Mouse (Mus musculus): ENCODE data around the gene Extl1. TPM values are rescaled to one million over a fixed set of nuclear protein-coding genes. Genes with fewer than 3 reads are reported as not detected.

Gene Extl1
- total and polyA plus RNA-seq, 3 experiments, result 0.05 TPM; not detected in 2

DNA sequence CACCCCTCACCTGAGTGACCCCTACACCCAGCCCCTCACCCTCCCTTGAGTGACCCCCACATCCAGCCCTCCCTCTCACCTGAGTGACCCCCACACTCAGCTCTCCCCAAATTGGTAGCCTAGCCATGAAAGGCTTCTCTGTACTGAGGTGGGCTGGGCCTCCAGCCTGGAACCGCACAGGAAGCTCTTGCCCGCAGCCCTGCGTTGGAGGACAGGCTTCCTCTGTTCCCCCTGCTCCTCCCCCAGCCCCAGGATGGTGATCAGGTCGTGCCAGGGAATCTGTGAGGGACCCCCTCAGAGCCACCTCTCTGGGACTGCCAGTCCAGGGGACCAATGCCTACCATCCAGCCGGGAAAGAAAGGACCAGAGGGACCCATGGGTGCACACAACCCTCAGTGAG lies 18.4 kb downstream of the Extl1 start:
- no peak for TF ChIP-seq GATA2 (IDR thresholded peaks at IDR 0.05; ENCODE audit: borderline replicate concordance, low read depth, low read length)
- TF ChIP-seq CTCF (IDR thresholded peaks at IDR 0.05; ENCODE audit: low read depth, low read length), result no peak
- TF ChIP-seq TAL1 (conservative IDR thresholded peaks at IDR 0.05; ENCODE audit: low read depth, low read length), result no peak
- TF ChIP-seq POLR2AphosphoS5 (IDR thresholded peaks at IDR 0.05; ENCODE audit: insufficient replicate concordance, low read depth, low read length), result no peak
- TF ChIP-seq GATA1 (IDR thresholded peaks at IDR 0.05; ENCODE audit: borderline replicate concordance, low read length), result no peak
- H3K9me3 ChIP-seq (replicated peaks), result no peaks in the 10 kb centered on the region
- no peaks in the 10 kb centered on the region for H3K36me3 ChIP-seq (replicated peaks)
- no peaks in the 10 kb centered on the region for H3K4me1 ChIP-seq (ENCODE audit: insufficient read depth, low read depth, low read length)
- no peak for DNase-seq (ENCODE audit: low spot score)
- no peak overlapping the region for H3K4me3 ChIP-seq (ENCODE audit: low read depth, low read length)
- H3K27me3 ChIP-seq (ENCODE audit: insufficient read depth, low read length), result peaks cover 74% of the 10 kb centered on the region
- ATAC-seq (ENCODE audit: extremely low read depth, insufficient number of reproducible peaks, low FRiP score, poor library complexity, severe bottlenecking), result no peak

GRCm38 (mm10) chr4:134362586-134362985 lies 21.1 kb downstream of the Extl1 start:
- TF ChIP-seq CTCF (IDR thresholded peaks at IDR 0.05; ENCODE audit: low read depth, low read length) (no peak), GATA1 (IDR thresholded peaks at IDR 0.05; ENCODE audit: borderline replicate concordance, low read length) (no peak), TAL1 (conservative IDR thresholded peaks at IDR 0.05; ENCODE audit: low read depth, low read length) (no peak), POLR2AphosphoS5 (IDR thresholded peaks at IDR 0.05; ENCODE audit: insufficient replicate concordance, low read depth, low read length) (no peak), GATA2 (IDR thresholded peaks at IDR 0.05; ENCODE audit: borderline replicate concordance, low read depth, low read length) (no peak)
- no peak for ATAC-seq (ENCODE audit: extremely low read depth, insufficient number of reproducible peaks, low FRiP score, poor library complexity, severe bottlenecking)
- Histone ChIP-seq H3K36me3 (replicated peaks) (no peaks in the 10 kb centered on the region), H3K4me3 (ENCODE audit: low read depth, low read length) (no peak overlapping the region), H3K9me3 (replicated peaks) (no peaks in the 10 kb centered on the region), H3K4me1 (ENCODE audit: insufficient read depth, low read depth, low read length) (peaks cover under 1% of the 10 kb centered on the region; the same call in 1 of the 2 replicates), H3K27me3 (ENCODE audit: insufficient read depth, low read length) (peaks cover 63% of the 10 kb centered on the region)
- DNase-seq (ENCODE audit: low spot score), result no peak

GRCm38 (mm10) chr4:134362124-134362523 lies 21.5 kb downstream of the Extl1 start:
- Histone ChIP-seq H3K4me3 (ENCODE audit: low read depth, low read length) (no peak overlapping the region), H3K36me3 (replicated peaks) (no peaks in the 10 kb centered on the region), H3K27me3 (ENCODE audit: insufficient read depth, low read length) (peaks cover 66% of the 10 kb centered on the region), H3K4me1 (ENCODE audit: insufficient read depth, low read depth, low read length) (peaks cover 5% of the 10 kb centered on the region), H3K9me3 (replicated peaks) (no peaks in the 10 kb centered on the region)
- TF ChIP-seq CTCF (IDR thresholded peaks at IDR 0.05; ENCODE audit: low read depth, low read length) (no peak), TAL1 (conservative IDR thresholded peaks at IDR 0.05; ENCODE audit: low read depth, low read length) (no peak), GATA1 (IDR thresholded peaks at IDR 0.05; ENCODE audit: borderline replicate concordance, low read length) (no peak), POLR2AphosphoS5 (IDR thresholded peaks at IDR 0.05; ENCODE audit: insufficient replicate concordance, low read depth, low read length) (no peak), GATA2 (IDR thresholded peaks at IDR 0.05; ENCODE audit: borderline replicate concordance, low read depth, low read length) (no peak)
- no peak for DNase-seq (ENCODE audit: low spot score)
- ATAC-seq (ENCODE audit: extremely low read depth, insufficient number of reproducible peaks, low FRiP score, poor library complexity, severe bottlenecking), result no peak

DNA sequence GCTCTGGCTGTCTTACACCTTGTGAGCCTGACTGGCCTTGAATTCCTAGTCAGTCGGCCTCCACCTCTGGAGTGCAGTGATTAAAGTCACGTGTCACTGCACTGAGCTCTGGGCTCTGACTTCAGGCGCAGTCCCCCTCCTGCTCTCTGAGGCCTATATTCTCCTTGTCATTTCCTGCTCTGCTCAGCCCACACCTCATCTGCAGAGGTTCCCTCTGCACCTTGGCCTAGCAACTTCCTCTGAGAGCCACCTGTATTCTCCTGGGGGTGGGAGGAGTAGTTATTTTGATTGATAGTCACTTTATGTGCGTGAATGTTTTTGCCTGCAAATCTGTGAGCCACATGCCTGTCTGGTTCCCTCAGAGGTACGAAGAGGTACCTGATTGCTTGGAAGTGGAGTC lies 22.4 kb downstream of the Extl1 start:
- ATAC-seq (ENCODE audit: extremely low read depth, insufficient number of reproducible peaks, low FRiP score, poor library complexity, severe bottlenecking) (no peak), DNase-seq (ENCODE audit: low spot score) (no peak)
- Histone ChIP-seq H3K27me3 (ENCODE audit: insufficient read depth, low read length) (peaks cover 67% of the 10 kb centered on the region), H3K4me1 (ENCODE audit: insufficient read depth, low read depth, low read length) (peaks cover 14% of the 10 kb centered on the region), H3K4me3 (ENCODE audit: low read depth, low read length) (no peak overlapping the region), H3K36me3 (replicated peaks) (peaks cover 2% of the 10 kb centered on the region), H3K9me3 (replicated peaks) (no peaks in the 10 kb centered on the region)
- TF ChIP-seq GATA2 (IDR thresholded peaks at IDR 0.05; ENCODE audit: borderline replicate concordance, low read depth, low read length) (no peak), TAL1 (conservative IDR thresholded peaks at IDR 0.05; ENCODE audit: low read depth, low read length) (no peak), GATA1 (IDR thresholded peaks at IDR 0.05; ENCODE audit: borderline replicate concordance, low read length) (no peak), CTCF (IDR thresholded peaks at IDR 0.05; ENCODE audit: low read depth, low read length) (no peak), POLR2AphosphoS5 (IDR thresholded peaks at IDR 0.05; ENCODE audit: insufficient replicate concordance, low read depth, low read length) (no peak)

DNA sequence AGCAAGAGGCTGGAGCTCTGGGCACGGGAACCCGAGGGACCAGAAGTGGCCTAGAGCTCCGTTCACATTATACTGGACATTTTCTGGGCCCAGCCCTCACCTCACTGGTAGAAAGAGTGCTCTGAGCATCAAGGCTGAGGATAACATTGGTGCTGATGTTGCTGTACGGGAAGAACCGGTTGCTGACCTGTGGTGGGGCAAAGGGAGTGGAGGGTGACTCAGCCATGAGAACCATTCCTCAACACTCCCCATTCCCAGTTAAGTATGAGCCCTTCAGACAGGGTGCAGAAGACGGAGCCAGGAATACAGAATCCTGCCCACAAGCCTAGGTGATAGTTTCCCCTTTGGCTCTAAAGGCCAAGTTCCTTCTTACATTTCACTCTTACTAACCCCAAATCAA lies 24.0 kb downstream of the Extl1 start:
- peaks cover 52% of the 10 kb centered on the region for H3K27me3 ChIP-seq (ENCODE audit: insufficient read depth, low read length)
- ATAC-seq (ENCODE audit: extremely low read depth, insufficient number of reproducible peaks, low FRiP score, poor library complexity, severe bottlenecking) (no peak), DNase-seq (ENCODE audit: low spot score) (no peak)
- peaks cover 18% of the 10 kb centered on the region for H3K36me3 ChIP-seq (replicated peaks)
- no peak for TF ChIP-seq POLR2AphosphoS5 (IDR thresholded peaks at IDR 0.05; ENCODE audit: insufficient replicate concordance, low read depth, low read length)
- no peak for TF ChIP-seq TAL1 (conservative IDR thresholded peaks at IDR 0.05; ENCODE audit: low read depth, low read length)
- no peak overlapping the region for H3K4me3 ChIP-seq (ENCODE audit: low read depth, low read length)
- no peaks in the 10 kb centered on the region for H3K9me3 ChIP-seq (replicated peaks)
- peaks cover 29% of the 10 kb centered on the region for H3K4me1 ChIP-seq (ENCODE audit: insufficient read depth, low read depth, low read length)

GRCm38 (mm10) chr4:134357461-134357771 lies 26.2 kb downstream of the Extl1 start:
- peaks cover 49% of the 10 kb centered on the region for H3K4me1 ChIP-seq (ENCODE audit: insufficient read depth, low read depth, low read length)
- no peak for TF ChIP-seq TAL1 (conservative IDR thresholded peaks at IDR 0.05; ENCODE audit: low read depth, low read length)
- no peak for TF ChIP-seq GATA1 (IDR thresholded peaks at IDR 0.05; ENCODE audit: borderline replicate concordance, low read length)
- TF ChIP-seq CTCF (IDR thresholded peaks at IDR 0.05; ENCODE audit: low read depth, low read length), result no peak
- no peak for TF ChIP-seq POLR2AphosphoS5 (IDR thresholded peaks at IDR 0.05; ENCODE audit: insufficient replicate concordance, low read depth, low read length)
- no peak for TF ChIP-seq GATA2 (IDR thresholded peaks at IDR 0.05; ENCODE audit: borderline replicate concordance, low read depth, low read length)
- peaks cover 40% of the 10 kb centered on the region for H3K36me3 ChIP-seq (replicated peaks)
- no peaks in the 10 kb centered on the region for H3K9me3 ChIP-seq (replicated peaks)
- DNase-seq (ENCODE audit: low spot score) (no peak), ATAC-seq (ENCODE audit: extremely low read depth, insufficient number of reproducible peaks, low FRiP score, poor library complexity, severe bottlenecking) (no peak)
- no peak overlapping the region for H3K4me3 ChIP-seq (ENCODE audit: low read depth, low read length)
- peaks cover 35% of the 10 kb centered on the region for H3K27me3 ChIP-seq (ENCODE audit: insufficient read depth, low read length)
